Mouse (Mus musculus) hindbrain, embryonic 16.5 days (tissue): ENCODE results near the gene Mns1. TPM values are rescaled to one million over a fixed set of nuclear protein-coding genes. Genes with fewer than 3 reads are reported as not detected.

ENCODE experiments used
- microRNA-seq: library from miRNA; unstranded; fragments of <30 nt; microRNA quantifications from one replicate; pipeline ENCODE4, GENCODE M21; 2017
- polyA plus RNA-seq: library from polyadenylated mRNA; unstranded; fragments of >200 nt; fragmentation: Nextera tagmentation; extraction: Ambion mirVana; gene quantifications from 2 replicates; pipeline ENCODE4 v1.2.1, GENCODE M21; 2015

Mns1 gene
- polyA plus RNA-seq, 1 experiment from 2014 or later: 9.2 TPM

Small RNA genes within 50 kb of the gene (microRNA-seq; reads per million reads assigned to microRNA genes)
- not detected for gene Gm28010

Other genes starting within 250 kb of the Mns1 start
- 31.3 and 31.7 TPM in 2 replicates for gene Zfp280d, start 163.2 kb upstream of the Mns1 start, polyA plus RNA-seq
- gene Tex9, start 54.2 kb downstream of the Mns1 start, polyA plus RNA-seq: 32.0 and 34.6 TPM in 2 replicates
- gene Rfx7, start 94.2 kb downstream of the Mns1 start, polyA plus RNA-seq: 12.5 and 13.2 TPM in 2 replicates
- 377 and 405 TPM in 2 replicates for gene Nedd4, start 224.3 kb downstream of the Mns1 start, polyA plus RNA-seq